Mouse (Mus musculus) heart, postnatal 0 days (tissue): Measurements from ENCODE around the gene Ccdc92b.

ENCODE experiments used
- CTCF ChIP-seq: IDR thresholded peaks from 2 replicates; pipeline ENCODE4 v1.5.1; 2016; ENCODE audit warnings: antibody characterized with exemption, control low read depth, low read depth
- EP300 ChIP-seq: IDR thresholded peaks from 2 replicates; pipeline ENCODE4 v1.6.1; 2016; ENCODE audit warnings: antibody characterized with exemption, low read depth

DNA sequence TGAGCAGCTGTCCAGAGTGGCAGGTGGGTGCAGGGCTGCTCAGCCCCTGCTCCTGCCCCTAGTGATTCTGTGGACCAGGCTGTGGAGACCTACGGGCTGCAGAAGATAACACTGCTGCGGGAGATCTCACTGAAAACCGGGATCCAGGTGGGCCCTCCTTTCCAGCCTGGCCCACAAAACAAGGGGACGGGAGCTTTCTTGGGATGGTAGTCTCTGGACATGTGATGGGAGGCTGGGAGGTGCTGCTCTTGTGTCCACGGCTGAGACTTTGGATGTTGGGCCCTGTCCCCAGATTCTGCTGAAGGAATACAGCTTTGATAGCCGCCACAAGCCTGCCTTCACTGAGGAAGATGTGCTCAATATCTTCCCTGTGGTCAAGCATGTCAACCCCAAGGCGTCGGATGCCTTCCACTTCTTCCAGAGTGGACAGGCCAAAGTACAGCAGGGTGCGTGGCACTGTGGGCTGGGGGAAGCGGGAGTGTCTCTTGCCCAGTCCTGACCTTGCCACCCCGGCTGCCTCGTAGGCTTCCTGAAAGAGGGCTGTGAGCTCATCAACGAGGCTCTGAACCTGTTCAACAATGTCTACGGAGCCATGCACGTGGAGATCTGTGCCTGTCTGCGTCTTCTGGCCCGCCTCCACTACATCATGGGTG lies 46.4 kb downstream of the Ccdc92b start:
- TF ChIP-seq EP300 (no peak), CTCF (no peak)
